Mouse (Mus musculus): ENCODE measurements around the gene Kat6b.
"Not testable (repeated sequence)": the region's sequence is repeated elsewhere in the genome, so short reads cannot be mapped to it uniquely, and the experiment has no call there.

Gene Kat6b

DNA sequence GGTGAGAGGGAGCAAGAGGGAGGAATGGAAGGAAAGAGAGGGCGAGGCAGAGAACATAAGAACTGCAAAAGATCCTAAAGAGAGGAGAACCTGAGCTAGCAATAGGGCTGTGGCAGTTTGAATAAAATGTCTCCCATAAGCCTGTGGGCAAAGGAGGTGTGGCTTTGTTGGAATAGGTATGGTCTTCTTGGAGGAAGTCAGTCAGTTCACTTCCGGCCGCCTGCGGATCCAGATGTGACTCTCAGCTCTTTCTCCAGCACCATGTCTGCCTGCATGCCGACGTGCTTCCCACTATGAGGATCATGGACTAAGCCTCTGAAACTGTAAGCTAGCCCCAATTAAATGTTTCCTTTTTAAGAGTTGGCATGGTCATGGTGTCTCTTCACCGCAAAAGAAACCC, at the start of gene Kat6b:
Kat6b (plus strand) TSS at position 204 of the 400 bp plus-strand sequence.
- in situ Hi-C loops (cut with MboI, MseI) = no loop called here

DNA sequence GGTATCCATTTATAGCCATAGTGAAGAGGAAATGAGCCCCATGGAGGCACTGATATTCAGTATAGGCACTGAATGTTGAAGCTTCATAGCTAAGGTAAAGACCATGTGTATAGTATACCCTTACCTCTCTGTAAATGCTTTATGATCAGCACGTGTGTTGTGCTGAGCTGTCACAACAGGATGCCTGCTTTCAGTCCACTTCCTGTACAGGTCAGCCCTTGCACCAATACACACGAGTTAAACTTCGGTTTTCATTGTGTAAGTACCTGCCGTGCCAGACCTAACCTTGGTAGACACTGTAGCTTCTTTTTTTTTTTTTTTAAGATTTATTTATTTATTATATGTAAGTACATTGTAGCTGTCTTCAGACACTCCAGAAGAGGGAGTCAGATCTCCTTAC, 47.8 kb upstream of the Kat6b start:
- in situ Hi-C loops (cut with MboI, MseI) = no loop called here

DNA sequence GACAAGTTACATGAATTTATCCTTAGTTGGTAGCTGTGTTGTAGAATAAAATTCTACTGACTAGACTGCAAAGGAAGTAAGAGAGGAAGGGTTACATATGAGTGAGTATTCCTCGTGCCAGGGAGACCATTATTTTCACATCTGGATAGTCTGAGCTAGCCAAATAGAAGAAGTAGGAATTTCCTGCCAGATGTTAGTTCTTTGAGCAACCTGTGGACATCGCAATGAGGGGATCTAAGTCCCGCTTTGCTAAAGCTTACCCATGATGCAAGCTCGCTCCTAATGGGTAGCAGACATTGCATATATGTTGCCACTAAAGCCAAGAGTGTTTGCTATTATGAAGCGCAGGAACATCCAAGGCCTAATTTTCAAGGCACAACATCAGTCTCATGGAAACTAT, 47.2 kb upstream of the Kat6b start:
- in situ Hi-C loops (cut with MboI, MseI) = no loop called here

DNA sequence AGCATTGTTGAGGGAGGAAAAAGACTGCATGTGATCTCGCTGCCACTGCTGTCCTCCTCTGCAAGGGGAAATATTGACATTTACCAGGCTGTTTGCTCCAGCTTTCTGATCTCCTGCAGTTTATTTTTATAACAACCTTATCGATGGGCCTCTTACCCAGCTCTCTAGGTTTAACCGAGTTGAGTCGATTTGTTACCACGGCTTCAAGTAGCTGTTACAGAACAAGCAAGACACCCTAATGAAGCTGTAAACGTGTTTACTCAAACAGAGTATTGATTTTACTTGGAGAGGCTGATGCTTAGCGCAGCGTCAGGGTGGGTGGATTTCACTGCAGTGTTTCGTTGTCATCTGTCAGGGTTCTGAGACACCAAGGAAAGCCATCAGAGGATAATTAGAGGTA, 46.5 kb upstream of the Kat6b start:
- in situ Hi-C loops (cut with MboI, MseI) = no loop called here

DNA sequence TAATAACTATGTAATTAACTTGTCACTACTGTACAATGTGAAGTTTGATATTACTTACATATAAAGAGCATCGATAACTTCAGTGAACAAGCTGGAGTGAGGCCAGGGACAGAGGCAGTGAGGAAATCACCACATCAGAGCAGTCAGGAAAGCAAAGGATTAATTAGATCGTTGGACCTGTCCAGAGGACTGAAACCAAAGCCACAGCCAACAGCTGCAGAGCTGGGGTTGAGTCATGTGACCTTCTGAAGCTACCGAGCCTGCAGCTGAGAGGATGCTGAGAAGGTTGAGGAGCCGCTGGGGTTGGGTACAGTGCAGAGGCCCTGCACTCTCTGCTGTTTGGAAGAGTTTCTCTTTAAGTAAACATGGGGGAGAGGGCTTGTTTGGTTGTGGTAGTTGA, 41.4 kb upstream of the Kat6b start:
- in situ Hi-C loops (cut with MboI, MseI) = no loop called here

DNA sequence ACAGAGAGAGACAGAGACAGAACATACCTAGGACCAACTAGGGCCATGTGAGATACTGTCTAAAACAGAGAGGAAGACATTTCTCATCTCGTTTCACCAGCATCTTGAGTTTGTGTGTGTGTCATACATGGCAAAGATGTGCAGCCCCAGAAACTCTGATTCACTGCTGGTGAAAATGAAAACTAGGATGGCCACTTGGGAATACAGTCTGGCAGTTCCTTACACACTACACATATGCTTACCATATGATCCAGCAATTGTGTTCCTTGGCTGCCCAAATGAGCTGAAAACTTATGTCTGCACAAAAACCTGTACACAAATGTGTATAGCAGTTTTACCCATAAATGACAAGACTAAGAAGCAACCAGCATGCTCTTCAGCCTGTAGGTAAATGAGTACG, 40.7 kb upstream of the Kat6b start:
- in situ Hi-C loops (cut with MboI, MseI) = no loop called here

DNA sequence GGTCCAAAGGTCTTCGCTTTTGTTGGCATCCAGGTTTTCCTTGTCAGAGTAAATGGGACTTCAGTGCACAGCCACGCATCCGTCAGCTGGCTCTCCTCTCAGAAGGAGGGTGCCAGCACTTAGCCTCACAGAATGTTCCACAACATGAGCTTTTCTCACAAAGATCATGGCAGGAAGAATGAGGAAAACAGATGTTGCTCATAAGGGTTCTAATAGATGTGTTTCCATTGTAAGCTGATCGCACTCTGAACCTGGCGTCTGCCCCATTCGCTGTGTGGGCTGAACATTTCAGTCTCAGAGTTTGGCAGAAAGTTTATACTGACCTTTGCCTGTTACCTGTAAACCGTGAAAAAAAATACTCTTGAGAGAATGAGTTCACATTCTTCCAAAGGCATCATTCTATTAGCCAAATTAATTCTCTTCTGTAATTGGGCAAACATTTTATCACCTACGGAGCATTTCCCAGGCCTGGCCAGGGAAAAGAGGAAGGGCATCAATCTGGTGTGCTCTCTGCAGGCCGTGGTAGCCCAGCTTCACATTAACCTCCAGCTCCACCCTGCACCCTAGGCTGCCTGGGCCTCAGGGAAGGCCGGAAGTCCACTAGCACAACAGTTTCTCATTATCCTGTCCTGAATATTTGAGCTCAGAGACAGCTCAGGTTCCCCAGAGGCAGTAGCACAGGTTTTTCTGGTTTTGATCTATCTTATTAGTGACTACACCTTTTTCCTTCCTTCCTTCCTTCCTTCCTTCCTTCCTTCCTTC, 39.3 kb upstream of the Kat6b start:
- in situ Hi-C loops (cut with MboI, MseI) = no loop called here

DNA sequence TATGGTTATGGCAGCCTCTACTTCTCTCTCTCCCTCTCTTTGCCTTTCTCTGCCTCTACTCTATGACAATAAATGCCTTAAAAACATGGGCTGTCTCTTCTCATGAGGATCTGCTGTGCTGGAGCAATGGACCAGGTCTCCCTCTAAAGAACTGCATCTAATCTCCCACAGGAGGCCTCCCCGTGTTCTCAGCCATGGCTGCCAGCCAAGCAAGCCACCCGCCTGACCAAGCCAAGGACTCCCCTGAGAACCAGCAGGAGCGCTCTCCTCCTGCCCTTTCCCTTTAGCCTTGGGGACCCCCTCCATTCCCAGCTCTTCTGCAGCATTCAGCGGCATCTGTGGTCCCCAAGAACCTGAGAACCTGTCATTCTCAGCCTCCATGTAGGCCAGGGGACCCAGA, 28.7 kb upstream of the Kat6b start:
- in situ Hi-C loops (cut with MboI, MseI) = no loop called here

DNA sequence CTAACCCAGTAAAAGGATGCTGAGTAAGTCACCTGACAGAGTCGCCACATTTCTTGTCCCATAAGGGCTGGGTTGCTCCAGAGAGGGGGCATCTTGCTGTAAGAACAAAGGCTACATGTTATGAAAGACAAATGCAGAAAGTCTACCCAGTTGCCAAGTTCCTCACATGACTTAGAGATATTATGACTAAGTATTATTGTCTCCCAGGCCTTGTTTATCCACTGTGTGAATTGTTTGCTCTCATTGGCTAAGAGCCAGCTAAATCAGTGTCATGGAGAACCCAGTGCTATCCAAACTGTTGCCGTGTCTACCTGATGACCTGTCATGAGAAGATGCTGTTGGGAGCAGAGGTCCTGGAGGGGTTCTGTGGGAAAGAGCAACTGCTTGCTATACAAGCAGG, 27.3 kb upstream of the Kat6b start:
- in situ Hi-C loops (cut with MboI, MseI) = no loop called here

DNA sequence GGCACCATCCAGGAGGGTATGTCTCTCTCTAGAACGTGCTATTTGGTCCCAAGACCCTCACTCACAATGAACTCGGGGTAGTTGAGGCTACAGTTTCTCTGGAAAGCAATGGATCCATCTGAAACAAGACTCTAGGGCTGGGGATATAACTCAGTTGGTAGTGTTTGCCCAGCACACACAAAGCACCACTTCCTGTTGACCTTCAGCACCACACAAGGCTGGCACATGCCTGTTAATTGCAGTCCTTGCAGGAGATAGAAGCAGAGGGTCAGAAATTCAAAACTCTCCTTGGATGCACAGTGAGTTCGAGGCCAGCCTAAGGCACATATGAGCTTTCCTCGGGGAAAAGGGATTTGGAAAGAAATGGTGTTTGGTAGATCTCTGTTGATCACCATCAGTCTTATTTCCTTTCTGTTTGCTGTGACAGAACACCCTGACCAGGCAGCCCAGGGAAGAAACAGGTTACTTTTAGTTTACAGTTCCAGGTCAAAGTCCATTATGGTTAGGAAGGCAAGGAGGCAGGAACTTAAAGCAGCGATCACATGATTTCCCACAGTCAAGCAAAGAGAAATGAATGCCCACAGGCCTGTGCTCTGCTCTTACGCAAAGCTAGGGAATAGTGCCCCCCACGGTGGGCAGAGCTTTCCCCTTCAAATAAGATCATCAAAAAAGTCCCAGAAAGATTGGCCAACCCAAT, 25.4 kb upstream of the Kat6b start:
- in situ Hi-C loops (cut with MboI, MseI) = no loop called here

DNA sequence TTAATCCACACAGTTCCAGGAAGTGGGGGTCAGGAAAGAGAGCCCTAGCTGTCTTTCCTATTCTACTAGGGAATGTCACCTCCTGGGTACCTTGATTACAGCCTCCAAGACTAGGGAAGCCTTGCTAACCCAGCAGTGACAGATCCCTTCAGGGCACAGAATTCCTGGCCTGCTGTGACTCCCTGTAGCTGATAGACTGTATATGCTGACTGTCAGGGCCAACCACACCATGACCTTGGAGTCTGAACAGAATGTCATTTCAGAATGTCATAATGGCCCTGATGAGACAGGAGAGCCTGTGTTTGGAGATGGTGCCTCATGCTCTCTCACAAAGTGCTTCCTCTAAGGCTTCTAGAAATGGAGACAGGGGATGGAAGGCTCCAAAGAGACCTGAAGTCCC, 24.7 kb upstream of the Kat6b start:
- in situ Hi-C loops (cut with MboI, MseI) = no loop called here

DNA sequence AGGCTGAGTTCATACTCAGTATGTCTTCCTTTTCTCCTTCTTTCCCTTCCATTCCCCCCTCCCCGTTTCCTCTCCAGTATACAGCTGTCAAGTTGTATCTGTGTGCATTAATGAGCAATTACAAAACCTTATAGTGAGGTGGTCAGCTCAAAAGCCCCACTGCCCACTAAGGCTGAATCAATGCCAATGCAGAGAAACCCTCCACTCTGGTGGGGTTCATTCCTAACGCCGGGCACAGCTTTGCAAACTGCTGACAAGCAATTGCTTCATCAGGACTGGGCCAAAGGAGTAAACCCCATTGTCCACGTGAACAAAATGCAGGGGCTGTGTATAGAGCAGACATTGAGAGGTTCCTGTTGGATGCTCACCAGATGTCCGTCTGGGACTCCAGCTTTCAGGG, 23.4 kb upstream of the Kat6b start:
- in situ Hi-C loops (cut with MboI, MseI) = no loop called here

DNA sequence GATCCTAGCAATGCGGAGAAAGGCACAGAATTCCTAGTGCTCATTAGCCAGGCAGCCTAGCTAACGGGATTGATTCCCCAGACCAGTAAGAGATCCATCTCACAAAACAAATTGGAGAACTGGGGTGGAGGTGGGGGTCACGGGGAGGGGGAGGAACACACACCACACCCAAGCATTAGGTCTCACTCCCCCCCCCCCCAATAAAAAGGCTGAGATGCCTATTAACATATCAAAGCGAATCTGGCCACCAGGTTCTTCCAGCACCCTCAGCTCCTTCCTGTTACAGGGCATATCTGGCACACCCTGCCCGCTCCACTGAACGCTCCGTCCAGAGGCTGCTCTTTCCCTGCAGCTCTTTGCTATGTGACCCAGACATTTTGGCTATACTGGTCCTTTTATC, 22.5 kb upstream of the Kat6b start:
- in situ Hi-C loops (cut with MboI, MseI) = no loop called here

DNA sequence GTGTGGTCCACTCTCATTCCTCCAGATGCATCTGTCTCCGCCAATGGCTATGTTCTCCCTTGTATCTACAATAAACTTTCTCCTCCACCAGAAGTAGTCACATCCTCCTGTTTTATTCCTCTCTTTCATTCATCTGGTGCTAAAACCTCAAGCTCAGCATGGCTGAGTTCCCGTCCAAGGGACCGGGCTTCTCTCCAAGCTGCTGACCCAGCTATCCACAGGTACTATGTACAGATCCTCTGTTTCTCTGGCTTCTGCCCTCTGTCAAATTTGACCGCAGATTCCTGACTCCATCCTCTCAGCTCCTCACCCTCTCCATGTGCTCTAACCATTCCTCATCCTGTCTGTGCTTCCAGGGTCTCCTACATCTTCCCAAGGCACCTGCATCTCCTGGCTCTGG, 22.1 kb upstream of the Kat6b start:
- in situ Hi-C loops (cut with MboI, MseI) = no loop called here

DNA sequence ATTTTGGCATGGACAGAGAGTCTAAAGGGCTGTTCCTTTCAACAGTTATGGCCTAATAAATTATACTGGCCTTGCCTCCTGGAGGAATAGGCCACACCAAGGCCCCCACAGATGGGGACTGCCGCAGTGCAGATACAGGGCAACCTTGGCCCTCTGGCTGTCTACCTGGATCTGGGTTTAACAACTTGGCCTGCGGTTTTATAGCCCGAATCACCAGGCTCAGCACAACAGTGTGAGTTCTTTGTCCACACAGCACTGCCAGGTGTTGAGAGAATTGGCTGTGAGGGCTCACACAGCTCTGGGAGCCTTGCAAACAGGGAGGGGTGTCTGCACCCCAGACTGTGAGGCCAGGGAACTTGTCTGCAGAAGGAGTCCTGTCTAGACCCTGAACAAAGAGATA, 18.8 kb upstream of the Kat6b start:
- in situ Hi-C loops (cut with MboI, MseI) = no loop called here

DNA sequence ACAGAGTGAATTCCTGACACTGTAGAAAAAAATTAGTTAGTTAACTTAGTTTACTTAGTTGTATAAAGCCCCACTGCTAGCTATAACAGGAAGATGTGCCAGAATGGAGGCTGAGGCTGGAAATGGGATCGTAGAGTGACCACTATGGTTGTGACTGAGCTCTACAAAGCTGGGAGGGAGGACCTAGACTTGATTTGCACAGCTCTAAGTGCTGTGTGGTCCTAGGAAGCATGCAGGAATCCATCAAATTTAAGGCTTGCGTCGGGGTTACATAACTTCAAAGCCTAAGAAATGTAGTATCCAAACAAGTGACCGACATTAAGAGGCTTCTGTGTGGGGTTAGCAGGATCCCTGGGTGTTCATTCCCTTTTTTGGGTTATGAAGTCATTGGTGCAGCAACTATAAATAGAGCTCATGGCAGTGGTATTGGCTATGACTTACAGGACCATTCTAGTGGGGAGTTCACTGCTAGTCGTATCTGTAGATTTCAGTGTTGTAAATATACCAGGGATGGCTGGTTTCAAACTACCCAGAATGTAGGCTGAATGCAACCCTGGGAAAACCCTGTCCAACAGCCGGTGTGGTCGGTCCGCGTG, 18.0 kb upstream of the Kat6b start:
- in situ Hi-C loops (cut with MboI, MseI) = no loop called here

DNA sequence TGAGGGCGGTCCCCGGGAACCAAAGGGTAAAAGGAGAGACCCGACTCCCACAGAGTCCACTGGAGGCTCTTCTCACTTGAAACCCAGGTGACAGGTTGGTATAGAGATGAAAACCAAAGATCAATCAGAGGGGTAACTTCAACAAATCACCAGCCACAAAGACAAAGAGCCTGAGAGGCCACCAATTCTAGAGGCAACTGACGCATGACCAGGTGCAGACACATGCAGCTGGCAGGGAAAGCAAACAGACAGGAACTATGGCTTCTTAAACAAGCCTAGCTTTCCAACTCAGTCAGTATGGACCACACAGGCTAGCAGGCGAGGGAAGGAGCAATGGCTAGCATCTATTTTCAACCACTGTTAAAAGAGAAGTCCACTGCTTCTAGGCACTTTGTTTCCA, 10.8 kb upstream of the Kat6b start:
- in situ Hi-C loops (cut with MboI, MseI) = no loop called here

DNA sequence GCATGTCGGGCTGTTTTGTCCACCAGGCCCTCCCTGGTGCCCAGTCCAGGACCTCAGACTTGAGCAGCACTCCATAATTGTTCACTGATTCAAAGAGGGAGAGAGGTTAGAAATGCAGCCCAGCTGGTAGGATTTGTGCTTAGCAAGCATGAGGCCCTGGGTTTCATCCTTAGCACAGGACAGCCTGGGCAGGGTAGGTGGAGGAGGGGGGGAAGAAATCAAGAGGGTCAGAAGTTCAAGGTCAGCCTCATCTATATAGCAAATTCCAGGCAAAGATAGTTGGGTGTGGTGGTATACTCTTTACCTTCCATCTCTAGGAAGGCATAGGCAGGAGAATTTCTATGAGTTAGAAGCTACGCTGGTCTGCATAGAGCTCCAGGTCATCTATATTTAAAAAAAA, 9.3 kb upstream of the Kat6b start:
- in situ Hi-C loops (cut with MboI, MseI) = no loop called here

DNA sequence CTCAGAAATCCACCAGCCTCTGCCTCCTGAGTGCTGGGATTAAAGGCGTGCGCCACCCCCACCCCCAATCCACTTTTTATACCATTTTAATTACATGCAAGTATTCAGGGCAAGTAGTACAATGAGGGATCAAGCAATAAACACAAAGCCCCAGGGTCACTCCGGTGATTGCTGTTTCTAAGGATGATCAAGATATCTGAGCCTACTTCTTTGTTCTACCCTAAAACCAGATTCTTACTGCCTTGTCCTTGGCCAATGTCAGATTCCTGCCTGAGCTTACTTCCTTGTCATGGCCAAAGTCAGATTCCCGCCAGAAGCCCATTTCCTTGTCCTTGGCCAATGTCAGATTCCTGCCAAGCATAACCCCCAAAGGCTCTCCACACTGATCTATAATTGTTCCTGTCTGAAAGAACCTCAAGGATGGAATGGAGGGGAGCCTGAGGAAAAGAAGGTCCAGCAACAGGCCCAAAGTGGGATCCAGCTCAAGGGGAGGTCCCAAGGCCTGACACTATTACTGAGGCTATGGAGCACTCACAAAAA, 6.6 kb upstream of the Kat6b start:
- in situ Hi-C loops (cut with MboI, MseI) = not testable (repeated sequence)

DNA sequence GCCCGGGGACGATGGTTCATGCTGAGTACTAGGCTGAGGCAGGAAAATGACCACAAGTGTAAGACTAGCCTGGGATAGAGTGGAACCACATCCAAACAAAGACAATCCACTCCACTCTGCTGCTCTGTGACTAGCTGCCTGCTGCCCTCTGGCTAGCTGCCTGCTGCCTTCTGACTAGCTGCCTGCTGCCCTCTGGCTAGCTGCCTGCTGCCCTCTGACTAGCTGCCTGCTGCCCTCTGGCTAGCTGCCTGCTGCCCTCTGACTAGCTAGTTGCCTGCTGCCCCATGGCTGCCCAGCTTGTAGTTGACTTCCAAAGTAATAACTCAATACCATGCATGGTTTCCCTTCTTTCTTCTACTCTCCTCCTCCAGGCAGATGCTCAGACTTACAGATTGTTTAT, 4.1 kb upstream of the Kat6b start:
- in situ Hi-C loops (cut with MboI, MseI) = no loop called here

DNA sequence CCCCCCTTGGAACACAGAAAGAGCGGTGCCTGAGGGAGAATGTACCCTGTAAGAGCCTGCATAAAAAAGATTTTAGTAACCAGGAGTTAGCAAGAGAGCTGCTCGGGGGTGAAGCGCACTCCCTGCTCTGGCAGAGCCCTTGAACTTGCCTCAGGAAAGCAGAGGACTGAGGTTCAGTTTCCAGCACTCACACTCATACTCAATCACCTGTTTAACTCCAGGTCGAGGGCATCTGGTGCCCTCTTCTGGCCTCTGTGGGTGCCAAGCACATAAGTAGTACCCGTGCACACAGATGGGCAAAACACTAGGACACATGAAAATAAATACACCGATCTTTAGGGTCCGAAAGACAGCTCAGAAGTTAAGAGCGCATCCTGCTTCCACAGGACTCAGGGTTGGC, 1.7 kb upstream of the Kat6b start:
- in situ Hi-C loops (cut with MboI, MseI) = no loop called here

DNA sequence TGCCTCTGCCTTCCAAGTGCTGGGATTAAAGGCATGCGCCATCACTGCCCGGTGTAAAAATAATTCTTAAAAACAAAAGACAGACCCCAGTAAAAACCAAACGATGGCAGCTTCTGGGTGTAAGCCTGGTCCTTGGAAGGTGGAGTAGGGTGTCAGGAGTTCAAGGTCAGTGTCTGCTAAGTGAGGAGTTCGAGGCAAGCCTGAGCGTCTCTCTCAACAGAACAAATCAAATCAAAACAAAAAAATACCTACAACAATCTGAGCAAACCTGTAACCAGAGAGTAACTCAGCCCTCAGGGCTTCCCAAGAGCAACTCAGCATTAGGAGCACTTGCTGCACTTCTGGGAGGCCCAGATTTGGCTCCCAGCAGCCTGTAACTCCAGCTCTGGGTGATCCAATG, 1.0 kb upstream of the Kat6b start:
- in situ Hi-C loops (cut with MboI, MseI) = no loop called here

DNA sequence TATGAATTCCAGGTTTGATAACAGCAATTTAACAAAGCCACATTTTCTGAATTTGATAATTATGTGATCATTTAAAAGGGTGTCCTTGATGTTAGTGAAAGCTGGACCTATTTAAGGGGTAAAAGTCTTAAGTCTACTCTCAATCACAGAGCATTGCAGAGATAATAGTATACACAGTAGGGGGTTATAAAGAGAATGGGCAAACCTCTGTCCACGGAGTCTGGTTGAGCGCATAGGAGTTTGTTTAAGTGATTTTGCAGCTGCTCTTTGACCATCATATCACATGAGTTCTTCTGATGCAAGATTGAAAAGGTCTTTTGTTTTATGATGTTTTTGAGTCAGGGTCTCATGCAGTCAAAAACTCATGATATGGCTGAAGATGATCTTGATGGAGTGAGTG, 3.0 kb downstream of the Kat6b start:
- in situ Hi-C loops (cut with MboI, MseI) = no loop called here

All from regulatory T cell (primary cell).